Mouse (Mus musculus): ENCODE measurements around the gene Rgs9. TPM values are rescaled to one million over a fixed set of nuclear protein-coding genes. Genes with fewer than 3 reads are reported as not detected.

The Rgs9 gene
- polyA plus RNA-seq (2012; rRNA removed): 1.5 and 2.8 TPM in 2 replicates

DNA sequence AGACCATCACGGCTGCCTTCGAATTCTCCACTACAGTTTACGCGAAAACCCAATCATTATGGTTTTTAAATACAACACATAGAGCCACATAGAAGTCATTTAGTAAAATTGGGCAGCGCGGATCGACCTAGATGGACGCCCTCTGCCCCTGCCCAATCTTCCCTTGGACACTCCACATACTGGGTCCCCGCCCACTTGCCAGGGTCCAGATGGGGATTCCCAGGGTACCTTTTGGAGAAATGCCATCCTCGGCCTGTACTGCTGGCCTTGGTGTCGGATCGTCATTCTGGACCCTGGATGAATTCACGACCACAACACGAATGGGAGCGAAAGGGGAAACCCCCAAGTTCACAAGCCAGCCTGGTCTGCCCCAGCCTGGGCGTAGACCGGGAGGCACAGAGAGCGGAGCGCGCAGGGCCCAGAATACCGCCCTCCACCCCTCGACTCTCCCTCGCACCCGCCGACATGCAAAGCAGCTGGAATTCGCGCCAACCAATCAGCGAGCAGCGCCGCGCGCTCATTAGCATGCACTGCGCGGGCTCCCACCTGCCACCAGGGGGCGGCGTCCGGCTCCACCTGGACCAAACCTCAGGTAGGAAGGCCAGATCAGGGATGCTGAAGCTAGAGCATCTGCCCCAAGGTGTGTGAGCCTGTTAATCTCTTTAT, at the start of gene Rgs9:
Gene Rgs9 (minus strand): TSS at position 420 of the 666 bp plus-strand sequence.

Other genes starting within 250 kb of the Rgs9 start
- gene E030025P04Rik, start 153.8 kb downstream of the Rgs9 start, polyA plus RNA-seq (2012; rRNA removed): 0.19 TPM in 1 of 2 replicates, not detected in the other
- gene Gna13, start 64.7 kb upstream of the Rgs9 start, polyA plus RNA-seq (2012; rRNA removed): 42.1 and 43.7 TPM in 2 replicates
- gene 9930022D16Rik, start 115.8 kb upstream of the Rgs9 start, polyA plus RNA-seq (2012; rRNA removed): not detected in 2 replicates
- gene Amz2, start 127.8 kb upstream of the Rgs9 start, polyA plus RNA-seq (2012; rRNA removed): 24.7 and 35.5 TPM in 2 replicates
- gene Arsg, start 175.2 kb upstream of the Rgs9 start, polyA plus RNA-seq (2012; rRNA removed): 6.1 and 7.7 TPM in 2 replicates
- gene Slc16a6, start 175.5 kb upstream of the Rgs9 start, polyA plus RNA-seq (2012; rRNA removed): 0.86 and 1.3 TPM in 2 replicates

Data from ovary, adult 2 months (tissue).